ENCODE assay signal across 9 mouse cellular contexts in genomic region chr15:85599887-85600695, GRCm38 (mm10). TPM values are rescaled to one million over a fixed set of nuclear protein-coding genes. Genes with fewer than 3 reads are reported as not detected.
DNase-seq lines count a peak whose midpoint lies in the region; ATAC-seq and TF ChIP-seq lines count a peak whose summit lies in the region.
"Had no signal": no experiment of that assay in that cellular context is flagged by ENCODE, and none has a peak within 500 bp of the region (broad histone marks: within the 10 kb centered on the region; RNA-seq: fewer than 3 reads in every experiment).

No protein-coding gene starts in this region.

- WGBS in heart, embryonic 11.5 days (ENCODE audit: insufficient replicate concordance): 25% methylated on average over 18 of the region's 18 CpGs
- 28% methylated on average over 18 of the region's 18 CpGs for WGBS in kidney, embryonic 14.5 days

- no peak overlapping the region for H3K9ac ChIP-seq in heart, embryonic 11.5 days (ENCODE audit: low read depth, low read length)
- H3K9ac ChIP-seq in kidney, embryonic 14.5 days (ENCODE audit: low read depth, low read length): no peak overlapping the region

- ATAC-seq in heart, embryonic 11.5 days (replicated peaks; ENCODE audit: insufficient number of reproducible peaks, low FRiP score, low TSS enrichment): peak; percentile 62
- ATAC-seq in kidney, embryonic 14.5 days (ENCODE audit: low FRiP score, low TSS enrichment): peak; percentile 76; the same call in 1 of the 2 replicates
- ATAC-seq: Patski had no signal

- H3K4me2 ChIP-seq in heart, embryonic 11.5 days: peak overlapping the region; percentile 24; the same call in 1 of the 2 replicates
- peak overlapping the region; percentile 8; the same call in 1 of the 2 replicates for H3K4me2 ChIP-seq in kidney, embryonic 14.5 days (replicated peaks; ENCODE audit: low read depth, low read length)

- H3K27ac ChIP-seq in heart, embryonic 11.5 days (ENCODE audit: low read depth, low read length): no peak overlapping the region
- H3K27ac ChIP-seq in kidney, embryonic 14.5 days (ENCODE audit: low read depth, low read length): no peak overlapping the region

- peak overlapping the region; percentile 60 for H3ac ChIP-seq in C2C12 (ENCODE audit: control insufficient read depth, insufficient read length, low read depth)

- H3K36me3 ChIP-seq in C2C12 (ENCODE audit: control insufficient read depth, insufficient read depth): no peaks in the 10 kb centered on the region
- H3K36me3 ChIP-seq in heart, embryonic 11.5 days (ENCODE audit: control insufficient read depth, insufficient read depth, low read length): no peaks in the 10 kb centered on the region
- no peaks in the 10 kb centered on the region for H3K36me3 ChIP-seq in kidney, embryonic 14.5 days (ENCODE audit: control insufficient read depth, insufficient read depth, low read length)

- H3K79me2 ChIP-seq in C2C12 (ENCODE audit: control insufficient read depth, insufficient read depth): no peaks in the 10 kb centered on the region

- H3K9me3 ChIP-seq in heart, embryonic 11.5 days (replicated peaks; ENCODE audit: control insufficient read depth, low read length): peaks cover 4% of the 10 kb centered on the region; the same call in 1 of the 2 replicates
- no peaks in the 10 kb centered on the region; the same call in 1 of the 2 replicates for H3K9me3 ChIP-seq in kidney, embryonic 14.5 days (ENCODE audit: control insufficient read depth, low read length)

- H3K4me1 ChIP-seq in heart, embryonic 11.5 days (ENCODE audit: control insufficient read depth, insufficient read depth, low read length): peaks cover 11% of the 10 kb centered on the region
- peaks cover 12% of the 10 kb centered on the region; the same call in 1 of the 2 replicates for H3K4me1 ChIP-seq in kidney, embryonic 14.5 days (ENCODE audit: control insufficient read depth, insufficient read depth, low read length)

- no peaks in the 10 kb centered on the region for H3K27me3 ChIP-seq in C2C12 (ENCODE audit: control insufficient read depth, insufficient read depth, insufficient read length)
- no peaks in the 10 kb centered on the region for H3K27me3 ChIP-seq in heart, embryonic 11.5 days (ENCODE audit: control insufficient read depth, insufficient read depth, low read length)
- no peaks in the 10 kb centered on the region for H3K27me3 ChIP-seq in kidney, embryonic 14.5 days (ENCODE audit: control insufficient read depth, insufficient read depth, low read length)
- H3K27me3 ChIP-seq: Patski had no signal

- no peak overlapping the region for H3K4me3 ChIP-seq in C2C12 (ENCODE audit: insufficient read depth, poor library complexity, severe bottlenecking)
- no peak overlapping the region for H3K4me3 ChIP-seq in heart, embryonic 11.5 days (ENCODE audit: low read depth, low read length)
- H3K4me3 ChIP-seq in kidney, embryonic 14.5 days (ENCODE audit: low read length): no peak overlapping the region

- no peaks in the 10 kb centered on the region for H3K79me3 ChIP-seq in C2C12 (ENCODE audit: low read depth)

- TF ChIP-seq CTCF in C2C12 (IDR thresholded peaks at IDR 0.05; ENCODE audit: control insufficient read depth, insufficient read depth, insufficient read length): no peak

- peak; percentile 59 to 84 for DNase-seq in frontal cortex, postnatal 10 days (ENCODE audit: low spot score in 2 of 2)
- no peak for DNase-seq in frontal cortex, postnatal 36 days (ENCODE audit: low spot score in 2 of 2)
- peak; percentile 61 for DNase-seq in brain, adult 2 months (ENCODE audit: low read depth, low spot score)
- peak; percentile 91 for DNase-seq in lung, postnatal 25 days (ENCODE audit: low spot score)
- peak; percentile 23 for DNase-seq in yolk sac, embryonic 10.5 days (ENCODE audit: low spot score)

TF ChIP-seq in C2C12, 6 proteins besides CTCF, POLR2A, EP300 and RAD21:
- no peak for TF ChIP-seq FOSL1 (IDR thresholded peaks at IDR 0.05; ENCODE audit: insufficient read depth, low read length, poor library complexity, severe bottlenecking)
- no peak for TF ChIP-seq MYOG (IDR thresholded peaks at IDR 0.05; ENCODE audit: control insufficient read depth, extremely low read depth, insufficient read length)
- TF ChIP-seq MYOD1 (IDR thresholded peaks at IDR 0.05; ENCODE audit: control insufficient read depth, insufficient read length, low read depth): peak; percentile 54
- no peak for TF ChIP-seq CEBPB (IDR thresholded peaks at IDR 0.05; ENCODE audit: low read depth)
- TF ChIP-seq USF1 (IDR thresholded peaks at IDR 0.05; ENCODE audit: low read depth): no peak

RNA-seq across cellular contexts. Expression of gene Wnt7b, which starts 17.8 kb away (rescaled TPM):
- polyA plus RNA-seq in C2C12 (2012; fragmentation: generic; extraction: Trizol): 2.5 TPM
- polyA plus RNA-seq in heart, embryonic 11.5 days (2014; fragmentation: Nextera tagmentation; extraction: Ambion mirVana): 0.52 and 1.5 TPM in 2 replicates
- 10.8 and 15.1 TPM in 2 replicates for polyA plus RNA-seq in kidney, embryonic 14.5 days (2014; fragmentation: Nextera tagmentation; extraction: Ambion mirVana)

Comparison
In these comparisons a context has a peak if more than half of its experiments do, and no peak if none do; other contexts are left out.
1. DNase-seq: peak in frontal cortex, postnatal 10 days (2 of 2), brain, adult 2 months (single experiment), lung, postnatal 25 days (single experiment) and yolk sac, embryonic 10.5 days (single experiment); none in frontal cortex, postnatal 36 days (0 of 2).